Mouse (Mus musculus) liver, adult 2 months (tissue): ENCODE data around the gene Idh2.

Experiments used
- CTCF ChIP-seq: fragments of 200-500 bp; IDR thresholded peaks from 2 replicates; pipeline ENCODE4 v1.5.1; 2011; ENCODE audit warnings: low read depth, low read length, control low read depth
- POLR2A ChIP-seq: fragments of 200-500 bp; IDR thresholded peaks from 2 replicates; pipeline ENCODE4 v1.6.1; 2011; ENCODE audit warnings: low read length, control low read depth; ENCODE audit not compliant: insufficient read depth; ENCODE audit errors: extremely low read depth

DNA sequence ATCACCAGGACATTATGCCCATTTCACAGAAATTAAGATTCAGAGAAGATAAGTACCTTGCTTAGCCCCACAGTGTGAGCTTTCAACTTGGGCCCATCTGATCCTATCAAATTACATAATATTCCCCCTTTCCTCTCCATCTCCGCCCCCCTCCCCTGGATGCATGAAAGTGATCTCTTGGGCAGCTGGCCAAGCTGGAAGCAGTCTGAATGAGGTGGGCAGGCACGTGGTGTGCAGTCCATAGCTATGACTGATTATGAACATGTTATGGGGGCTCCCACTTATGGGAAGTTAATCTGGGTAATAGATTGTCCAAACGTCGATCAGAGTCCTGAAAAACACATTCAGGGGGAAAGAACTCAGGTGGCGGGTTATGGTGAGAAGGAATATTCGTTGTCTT is 63.4 kb downstream of the Idh2 start:
- TF ChIP-seq POLR2A (no peak), CTCF (no peak)
